Mouse (Mus musculus) brain, embryonic 14.5 days (tissue): ENCODE data around the gene Smc1b.

Experiments
- CTCF ChIP-seq: fragments of 200-500 bp; IDR thresholded peaks from 2 replicates; pipeline ENCODE4 v1.5.1; 2012; ENCODE audit warnings: inconsistent platforms, mild to moderate bottlenecking, moderate library complexity, borderline replicate concordance; ENCODE audit not compliant: insufficient read depth, insufficient read length; ENCODE audit errors: extremely low read depth
- POLR2A ChIP-seq: fragments of 200-500 bp; IDR thresholded peaks from 2 replicates; pipeline ENCODE4 v1.6.1; 2012; ENCODE audit warnings: mild to moderate bottlenecking, inconsistent platforms, borderline replicate concordance; ENCODE audit not compliant: poor library complexity, insufficient read depth, insufficient read length, severe bottlenecking; ENCODE audit errors: extremely low read depth

- TF ChIP-seq POLR2A (no peak), CTCF (no peak)
Measured at GRCm38 (mm10) chr15:85031866-85032265, 99.9 kb downstream of the Smc1b start.
